Mouse (Mus musculus): ENCODE measurements around the gene Vmn1r173.
"Not testable (repeated sequence)": the region's sequence is repeated elsewhere in the genome, so short reads cannot be mapped to it uniquely, and the experiment has no call there.

Gene Vmn1r173

GRCm38 (mm10) chr7:23700403-23700802, at the start of gene Vmn1r173:
Gene Vmn1r173 (plus strand): TSS chr7:23700703.
- DNase-seq = not testable (repeated sequence)

GRCm38 (mm10) chr7:23658016-23658415, 42.5 kb upstream of the Vmn1r173 start, which contains the start of gene Vmn1r172:
Gene Vmn1r172 (plus strand): TSS chr7:23658316.
- DNase-seq = no peak

- not testable (repeated sequence) for DNase-seq
Observed at GRCm38 (mm10) chr7:23751970-23752369, 51.5 kb downstream of the Vmn1r173 start, which contains the start of gene Vmn1r174. Gene Vmn1r174 (plus strand): TSS chr7:23752270.

All from cerebellum, adult 11-12 months (tissue).